Mouse (Mus musculus) lung, adult 2 months (tissue): ENCODE measurements around the gene Pin1. TPM values are rescaled to one million over a fixed set of nuclear protein-coding genes. Genes with fewer than 3 reads are reported as not detected.
"Not testable (repeated sequence)": the region's sequence is repeated elsewhere in the genome, so short reads cannot be mapped to it uniquely, and the experiment has no call there.

Experiments
- DNase-seq: peaks from one replicate; pipeline ENCODE4 v3.0.0; 2022
- H3K4me1 ChIP-seq: fragments of 200-500 bp; 2 replicates; pipeline ENCODE4 v1.6.1; 2011; ENCODE audit warnings: low read length; ENCODE audit not compliant: control insufficient read depth, insufficient read depth
- H3K4me3 ChIP-seq: fragments of 200-500 bp; replicated peaks from 2 replicates; pipeline ENCODE3; 2011; ENCODE audit warnings: low read depth, mild to moderate bottlenecking, control low read depth, low read length; ENCODE audit errors: extremely low read depth
- CTCF ChIP-seq: fragments of 200-500 bp; IDR thresholded peaks from 2 replicates; pipeline ENCODE4 v1.5.1; 2011; ENCODE audit warnings: mild to moderate bottlenecking, low read length, control low read depth; ENCODE audit not compliant: insufficient read depth
- POLR2A ChIP-seq: fragments of 200-500 bp; IDR thresholded peaks from 2 replicates; pipeline ENCODE4 v1.6.1; 2011; ENCODE audit warnings: low read depth, mild to moderate bottlenecking, control low read depth, low read length, borderline replicate concordance; ENCODE audit errors: extremely low read depth
- WGBS: fragments of 180-500 bp; shearing (Covaris S2); methylation state at CpG from one replicate; pipeline ENCODE4 v1.1.7; 2018; 5-methylcytosine and 5-hydroxymethylcytosine counted together
- polyA plus RNA-seq: library from polyadenylated mRNA; depleted of rRNA; stranded (reverse); fragments of >200 nt; gene quantifications from 2 replicates; pipeline ENCODE4 v1.2.3, GENCODE M21; 2012

The Pin1 gene
- polyA plus RNA-seq, 1 experiment, result 14.8 TPM

- no peak overlapping the region for H3K4me3 ChIP-seq
- H3K4me1 ChIP-seq, result no peaks in the 10 kb centered on the region
- no peak for TF ChIP-seq POLR2A
- no peak for TF ChIP-seq CTCF
- WGBS, result 53% methylated on average over 16 of the region's 16 CpGs
- no peak for DNase-seq
These were observed 20.2 kb downstream of the Pin1 start for GRCm38 (mm10) chr9:20672047-20672446.

- Histone ChIP-seq H3K4me1 (no peaks in the 10 kb centered on the region), H3K4me3 (no peak overlapping the region)
- no peak for DNase-seq
- TF ChIP-seq POLR2A, result no peak
- no peak for TF ChIP-seq CTCF
- WGBS, result 90% methylated on average over 12 of the region's 12 CpGs
These were observed 26.0 kb downstream of the Pin1 start for GRCm38 (mm10) chr9:20677892-20678291.

- no peaks in the 10 kb centered on the region for H3K4me1 ChIP-seq
- whole genome bisulfite sequencing, result 79% methylated on average over 9 of the region's 9 CpGs
- H3K4me3 ChIP-seq, result no peak overlapping the region
- no peak for DNase-seq
- TF ChIP-seq POLR2A, result no peak
- no peak for TF ChIP-seq CTCF
These were observed 28.6 kb downstream of the Pin1 start for GRCm38 (mm10) chr9:20680378-20680958.

- Histone ChIP-seq H3K4me1 (no peaks in the 10 kb centered on the region), H3K4me3 (no peak overlapping the region)
- no peak for DNase-seq
- 40% methylated on average over 7 of the region's 7 CpGs for WGBS
- TF ChIP-seq POLR2A, result no peak
- TF ChIP-seq CTCF, result no peak
These were observed 29.9 kb downstream of the Pin1 start for GRCm38 (mm10) chr9:20681546-20682388.

- H3K4me1 ChIP-seq, result no peaks in the 10 kb centered on the region
- no peak for TF ChIP-seq CTCF
- TF ChIP-seq POLR2A, result no peak
- 69% methylated on average over 2 of the region's 2 CpGs for WGBS
- no peak for DNase-seq
- no peak overlapping the region for H3K4me3 ChIP-seq
These were observed 30.5 kb downstream of the Pin1 start for GRCm38 (mm10) chr9:20682389-20682722.

GRCm38 (mm10) chr9:20685081-20685861, 33.4 kb downstream of the Pin1 start:
- 47% methylated on average over 17 of the region's 17 CpGs for WGBS
- TF ChIP-seq POLR2A (no peak), CTCF (no peak)
- Histone ChIP-seq H3K4me3 (no peak overlapping the region), H3K4me1 (no peaks in the 10 kb centered on the region)
- no peak for DNase-seq

- H3K4me1 ChIP-seq, result no peaks in the 10 kb centered on the region
- H3K4me3 ChIP-seq, result no peak overlapping the region
- no peak for DNase-seq
- 60% methylated on average over 1 of the region's 1 CpGs for WGBS
- TF ChIP-seq POLR2A (no peak), CTCF (no peak)
These were observed 37.5 kb downstream of the Pin1 start for GRCm38 (mm10) chr9:20689403-20689802.

- Histone ChIP-seq H3K4me3 (no peak overlapping the region), H3K4me1 (no peaks in the 10 kb centered on the region)
- 7% methylated on average over 4 of the region's 4 CpGs for WGBS
- TF ChIP-seq POLR2A (no peak), CTCF (no peak)
- DNase-seq, result no peak
These were observed 38.0 kb downstream of the Pin1 start for GRCm38 (mm10) chr9:20689913-20690312.

- H3K4me3 ChIP-seq, DNase-seq, H3K4me1 ChIP-seq: not testable (repeated sequence)
- WGBS, result 82% methylated on average over 2 of the region's 2 CpGs
These were observed 38.6 kb downstream of the Pin1 start for GRCm38 (mm10) chr9:20690449-20690848.
